Mouse (Mus musculus) embryonic facial prominence, embryonic 14.5 days (tissue): ENCODE measurements at regions not wholly inside any gene's neighbourhood (a gene's known extent, or its start where the extent isn't known, plus 50 kb on each side); places are given as distances from the start of the nearest gene placed in this dataset.

ENCODE experiments used
- ATAC-seq: fragments of 200-750 bp; cut with Nextera tagmentation; 2 replicates; pipeline ENCODE4 v1.8.0; 2017; ENCODE audit warnings: low read depth, moderate number of reproducible peaks, moderate TSS enrichment
- DNase-seq: peaks from one replicate; pipeline ENCODE4 v3.0.0-alpha.2; 2015; ENCODE audit warnings: low spot score
- H3K27ac ChIP-seq: fragments of 300-500 bp; sonication (generic); replicated peaks from 2 replicates; pipeline ENCODE4 v1.5.1; 2014; ENCODE audit warnings: low read depth, mild to moderate bottlenecking, low read length, moderate library complexity
- H3K27me3 ChIP-seq: fragments of 300-500 bp; sonication (generic); replicated peaks from 2 replicates; pipeline ENCODE4 v1.6.1; 2014; ENCODE audit warnings: low read length; ENCODE audit not compliant: control insufficient read depth, insufficient read depth
- H3K36me3 ChIP-seq: fragments of 300-500 bp; sonication (generic); 2 replicates; pipeline ENCODE4 v1.6.1; 2014; ENCODE audit warnings: low read length, mixed read lengths; ENCODE audit not compliant: control insufficient read depth, insufficient read depth
- H3K4me1 ChIP-seq: fragments of 300-500 bp; sonication (generic); 2 replicates; pipeline ENCODE4 v1.6.1; 2014; ENCODE audit warnings: antibody characterized with exemption, low read length; ENCODE audit not compliant: control insufficient read depth, insufficient read depth
- H3K4me2 ChIP-seq: fragments of 300-500 bp; sonication (generic); 2 replicates; pipeline ENCODE4 v1.6.1; 2014; ENCODE audit warnings: low read depth, mild to moderate bottlenecking, low read length, moderate library complexity, mixed read lengths
- H3K4me3 ChIP-seq: fragments of 300-500 bp; sonication (generic); 2 replicates; pipeline ENCODE4 v1.5.1; 2014; ENCODE audit warnings: low read depth, mild to moderate bottlenecking, low read length
- H3K9ac ChIP-seq: fragments of 300-500 bp; sonication (generic); 2 replicates; pipeline ENCODE4 v1.6.1; 2014; ENCODE audit warnings: low read depth, mild to moderate bottlenecking, low read length, moderate library complexity, mixed read lengths
- H3K9me3 ChIP-seq: fragments of 300-500 bp; sonication (generic); 2 replicates; pipeline ENCODE4 v1.6.1; 2016; ENCODE audit warnings: low read length; ENCODE audit not compliant: control insufficient read depth
- WGBS: fragments of 180-500 bp; shearing (Covaris S2); extraction: QIAGEN DNeasy Blood & Tissue Kit; methylation state at CpG from one replicate; pipeline ENCODE4 v1.1.7; 2014; 5-methylcytosine and 5-hydroxymethylcytosine counted together

- peaks cover 4% of the 10 kb centered on the region; the same call in 1 of the 2 replicates for H3K4me1 ChIP-seq
- ATAC-seq, result no peak
- H3K4me3 ChIP-seq, result no peak overlapping the region
- no peaks in the 10 kb centered on the region for H3K9me3 ChIP-seq
- 52% methylated on average over 4 of the region's 4 CpGs for WGBS
- no peaks in the 10 kb centered on the region for H3K36me3 ChIP-seq
- no peak overlapping the region for H3K4me2 ChIP-seq
- H3K9ac ChIP-seq, result no peak overlapping the region
- no peak overlapping the region for H3K27ac ChIP-seq
- H3K27me3 ChIP-seq, result no peaks in the 10 kb centered on the region
- peak; percentile 61 for DNase-seq
Measured at GRCm38 (mm10) chr2:51736452-51736851, 109.1 kb downstream of the Tas2r134 start.

GRCm38 (mm10) chr2:51747675-51748319 lies 120.5 kb downstream of the Tas2r134 start:
- Histone ChIP-seq H3K27me3 (no peaks in the 10 kb centered on the region), H3K4me3 (no peak overlapping the region), H3K27ac (no peak overlapping the region), H3K4me1 (no peaks in the 10 kb centered on the region), H3K9me3 (0 out of 2 replicates have a peak, but pooled peaks cover 5% of the 10 kb centered on the region), H3K4me2 (no peak overlapping the region), H3K9ac (no peak overlapping the region), H3K36me3 (no peaks in the 10 kb centered on the region)
- ATAC-seq (0 out of 2 replicates have a peak, but pooled peaks have one; percentile 62), DNase-seq (no peak)
- 77% methylated on average over 7 of the region's 7 CpGs for WGBS

GRCm38 (mm10) chr2:51749247-51749646 lies 121.9 kb downstream of the Tas2r134 start:
- H3K36me3 ChIP-seq, result no peaks in the 10 kb centered on the region
- H3K27me3 ChIP-seq, result no peaks in the 10 kb centered on the region

GRCm38 (mm10) chr2:51752941-51753564 lies 125.7 kb downstream of the Tas2r134 start:
- no peak for DNase-seq
- WGBS, result 54% methylated on average over 12 of the region's 12 CpGs
- no peak overlapping the region for H3K27ac ChIP-seq
- peak; percentile 47; the same call in 1 of the 2 replicates for ATAC-seq
- no peaks in the 10 kb centered on the region for H3K27me3 ChIP-seq
- 0 out of 2 replicates have a peak, but pooled peaks cover 5% of the 10 kb centered on the region for H3K9me3 ChIP-seq
- H3K4me2 ChIP-seq, result no peak overlapping the region
- H3K9ac ChIP-seq, result no peak overlapping the region
- no peaks in the 10 kb centered on the region for H3K4me1 ChIP-seq
- H3K36me3 ChIP-seq, result no peaks in the 10 kb centered on the region
- no peak overlapping the region for H3K4me3 ChIP-seq

More at GRCm38 (mm10) chr2:51749247-51749646, 121.9 kb downstream of the Tas2r134 start:
- Histone ChIP-seq H3K4me1 (no peaks in the 10 kb centered on the region), H3K27ac (no peak overlapping the region), H3K4me2 (no peak overlapping the region), H3K4me3 (no peak overlapping the region), H3K9ac (no peak overlapping the region), H3K9me3 (0 out of 2 replicates have a peak, but pooled peaks cover 5% of the 10 kb centered on the region)
- ATAC-seq, result no peak
- DNase-seq, result no peak
- WGBS, result 46% methylated on average over 3 of the region's 3 CpGs

- H3K36me3 ChIP-seq, result no peaks in the 10 kb centered on the region
- H3K4me2 ChIP-seq, result no peak overlapping the region
- H3K9ac ChIP-seq, result no peak overlapping the region
- H3K9me3 ChIP-seq, result 0 out of 2 replicates have a peak, but pooled peaks cover 5% of the 10 kb centered on the region
- H3K4me3 ChIP-seq, result no peak overlapping the region
- no peaks in the 10 kb centered on the region for H3K27me3 ChIP-seq
- 35% methylated on average over 7 of the region's 7 CpGs for WGBS
- no peak overlapping the region for H3K27ac ChIP-seq
- ATAC-seq, result peak; percentile 87
- no peaks in the 10 kb centered on the region for H3K4me1 ChIP-seq
- DNase-seq, result no peak
Measured at GRCm38 (mm10) chr2:51753565-51754031, 126.3 kb downstream of the Tas2r134 start.

GRCm38 (mm10) chr2:51757361-51757760 lies 130.1 kb downstream of the Tas2r134 start:
- WGBS, result 77% methylated on average over 1 of the region's 1 CpGs
- no peaks in the 10 kb centered on the region for H3K4me1 ChIP-seq
- H3K9ac ChIP-seq, result no peak overlapping the region
- no peaks in the 10 kb centered on the region for H3K27me3 ChIP-seq
- H3K4me2 ChIP-seq, result no peak overlapping the region
- no peaks in the 10 kb centered on the region for H3K9me3 ChIP-seq
- no peak overlapping the region for H3K4me3 ChIP-seq
- ATAC-seq (no peak), DNase-seq (no peak)
- no peaks in the 10 kb centered on the region for H3K36me3 ChIP-seq
- no peak overlapping the region for H3K27ac ChIP-seq

- ATAC-seq, result no peak
- H3K4me2 ChIP-seq, result no peak overlapping the region
- H3K9me3 ChIP-seq, result no peaks in the 10 kb centered on the region
- no peaks in the 10 kb centered on the region for H3K27me3 ChIP-seq
- 87% methylated on average over 8 of the region's 8 CpGs for WGBS
- DNase-seq, result no peak
- H3K4me3 ChIP-seq, result no peak overlapping the region
- no peaks in the 10 kb centered on the region for H3K4me1 ChIP-seq
- H3K27ac ChIP-seq, result no peak overlapping the region
- H3K36me3 ChIP-seq, result no peaks in the 10 kb centered on the region
- no peak overlapping the region for H3K9ac ChIP-seq
Measured at GRCm38 (mm10) chr2:51758093-51758492, 130.8 kb downstream of the Tas2r134 start.

- no peak overlapping the region for H3K9ac ChIP-seq
- ATAC-seq, result no peak
Measured at GRCm38 (mm10) chr2:51762866-51763265, 135.6 kb downstream of the Tas2r134 start.

More at GRCm38 (mm10) chr2:51762866-51763265, 135.6 kb downstream of the Tas2r134 start:
- no peaks in the 10 kb centered on the region for H3K9me3 ChIP-seq
- H3K4me1 ChIP-seq, result no peaks in the 10 kb centered on the region
- 93% methylated on average over 4 of the region's 4 CpGs for WGBS
- no peak for DNase-seq
- no peaks in the 10 kb centered on the region for H3K36me3 ChIP-seq
- no peak overlapping the region for H3K27ac ChIP-seq
- no peak overlapping the region for H3K4me2 ChIP-seq
- no peak overlapping the region for H3K4me3 ChIP-seq
- H3K27me3 ChIP-seq, result no peaks in the 10 kb centered on the region
